Mouse (Mus musculus): ENCODE results near the gene Bcat2. TPM values are rescaled to one million over a fixed set of nuclear protein-coding genes. Genes with fewer than 3 reads are reported as not detected.

Bcat2 gene
- polyA plus RNA-seq, 1 experiment from 2014 or later = 44.0 TPM

DNA sequence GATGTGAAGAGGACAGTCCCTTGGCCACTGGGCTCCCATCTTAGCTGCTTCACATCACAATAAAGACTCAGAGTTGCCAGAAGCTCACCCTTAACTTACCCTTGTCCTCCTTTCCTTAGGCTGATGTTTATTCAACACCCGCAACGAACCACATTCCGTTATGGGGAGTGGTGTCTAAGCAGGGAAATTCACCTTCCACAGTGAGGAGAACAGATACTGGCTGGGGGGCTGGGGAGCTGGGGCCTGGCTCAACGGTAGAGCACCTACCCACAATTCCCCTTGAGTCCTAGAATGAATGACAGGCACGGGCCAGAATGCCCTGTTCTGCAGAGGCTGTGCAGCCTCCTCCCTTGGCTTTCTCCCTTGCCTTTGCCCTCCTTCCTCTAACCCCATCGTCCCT is 11.0 kb upstream of the Bcat2 start:
- Histone ChIP-seq H3K27me3 (ENCODE audit: control insufficient read depth, insufficient read depth, low read depth, low read length) (no peaks in the 10 kb centered on the region), H3K27ac (ENCODE audit: low read length) (no peak overlapping the region), H3K4me1 (ENCODE audit: control insufficient read depth, low read depth, low read length) (peaks cover 20% of the 10 kb centered on the region), H3K9me3 (replicated peaks; ENCODE audit: control insufficient read depth, low read length) (no peaks in the 10 kb centered on the region), H3K4me2 (ENCODE audit: low read depth, low read length) (no peak overlapping the region), H3K9ac (ENCODE audit: low read depth, low read length) (no peak overlapping the region), H3K36me3 (ENCODE audit: control insufficient read depth, insufficient read depth) (no peaks in the 10 kb centered on the region), H3K4me3 (ENCODE audit: low read depth, low read length) (no peak overlapping the region)
- 43% methylated on average over 6 of the region's 6 CpGs for WGBS (ENCODE audit: insufficient replicate concordance)
- no peak for ATAC-seq (ENCODE audit: low read depth)

GRCm38 (mm10) chr7:45560241-45560640 is 9.7 kb upstream of the Bcat2 start:
- Histone ChIP-seq H3K9ac (ENCODE audit: low read depth, low read length) (no peak overlapping the region), H3K36me3 (ENCODE audit: control insufficient read depth, insufficient read depth) (no peaks in the 10 kb centered on the region), H3K4me1 (ENCODE audit: control insufficient read depth, low read depth, low read length) (peaks cover 24% of the 10 kb centered on the region), H3K4me2 (ENCODE audit: low read depth, low read length) (no peak overlapping the region), H3K9me3 (replicated peaks; ENCODE audit: control insufficient read depth, low read length) (no peaks in the 10 kb centered on the region), H3K27ac (ENCODE audit: low read length) (no peak overlapping the region), H3K4me3 (ENCODE audit: low read depth, low read length) (no peak overlapping the region), H3K27me3 (ENCODE audit: control insufficient read depth, insufficient read depth, low read depth, low read length) (no peaks in the 10 kb centered on the region)
- WGBS (ENCODE audit: insufficient replicate concordance) = 51% methylated on average over 7 of the region's 7 CpGs
- ATAC-seq (ENCODE audit: low read depth) = no peak

DNA sequence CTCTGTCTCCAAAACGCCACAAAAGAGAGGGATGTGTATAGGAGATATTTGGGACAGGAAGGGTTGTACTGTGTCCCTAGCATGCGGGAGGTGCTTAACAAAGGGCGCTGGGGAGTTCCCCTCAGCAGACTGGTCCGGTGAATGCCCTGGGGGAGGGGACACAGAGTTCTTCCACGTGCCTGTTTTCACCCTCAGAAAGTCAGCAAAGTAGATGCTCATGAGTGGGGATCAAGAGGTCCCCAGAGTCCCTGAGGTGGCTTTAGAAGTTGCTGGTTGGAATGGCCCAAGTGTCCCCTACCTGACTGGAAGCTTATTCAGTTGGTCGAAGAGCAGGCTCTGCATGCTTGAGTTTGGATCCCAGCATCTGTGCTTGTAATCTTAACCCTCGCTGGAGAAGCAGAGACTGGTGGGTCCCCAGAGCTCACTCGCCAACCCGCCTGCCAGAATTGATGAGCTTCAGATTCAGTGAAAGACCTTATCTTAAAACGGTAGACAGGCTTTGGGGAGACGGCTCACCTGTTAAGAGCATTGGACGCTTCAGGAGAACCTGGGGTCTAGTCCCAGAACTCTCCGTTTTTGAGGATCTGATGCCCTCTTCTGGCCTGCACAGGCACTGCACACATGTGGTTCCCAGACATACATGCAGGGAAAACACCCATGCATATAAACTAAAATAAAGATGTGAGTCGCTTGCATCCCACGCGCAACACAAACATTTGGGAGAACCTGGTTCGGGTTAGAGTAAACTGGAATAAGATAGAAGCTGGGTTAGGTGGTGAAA is 8.9 kb upstream of the Bcat2 start:
- Histone ChIP-seq H3K36me3 (ENCODE audit: control insufficient read depth, insufficient read depth) (no peaks in the 10 kb centered on the region), H3K4me1 (ENCODE audit: control insufficient read depth, low read depth, low read length) (peaks cover 24% of the 10 kb centered on the region), H3K4me2 (ENCODE audit: low read depth, low read length) (peak overlapping the region; percentile 56), H3K9me3 (replicated peaks; ENCODE audit: control insufficient read depth, low read length) (no peaks in the 10 kb centered on the region), H3K9ac (ENCODE audit: low read depth, low read length) (peak overlapping the region; percentile 50), H3K4me3 (ENCODE audit: low read depth, low read length) (peak overlapping the region; percentile 27), H3K27ac (ENCODE audit: low read length) (peak overlapping the region; percentile 26), H3K27me3 (ENCODE audit: control insufficient read depth, insufficient read depth, low read depth, low read length) (no peaks in the 10 kb centered on the region)
- ATAC-seq (ENCODE audit: low read depth) = peak; percentile 64
- WGBS (ENCODE audit: insufficient replicate concordance) = 10% methylated on average over 17 of the region's 17 CpGs

GRCm38 (mm10) chr7:45561624-45562520 is 8.1 kb upstream of the Bcat2 start:
- no peaks in the 10 kb centered on the region for H3K9me3 ChIP-seq (replicated peaks; ENCODE audit: control insufficient read depth, low read length)
- peak overlapping the region; percentile 26 for H3K27ac ChIP-seq (ENCODE audit: low read length)
- H3K27me3 ChIP-seq (ENCODE audit: control insufficient read depth, insufficient read depth, low read depth, low read length) = no peaks in the 10 kb centered on the region
- ATAC-seq (ENCODE audit: low read depth) = peak; percentile 64
- peak overlapping the region; percentile 27 for H3K4me3 ChIP-seq (ENCODE audit: low read depth, low read length)
- peak overlapping the region; percentile 50 for H3K9ac ChIP-seq (ENCODE audit: low read depth, low read length)
- 23% methylated on average over 12 of the region's 12 CpGs for WGBS (ENCODE audit: insufficient replicate concordance)
- H3K4me1 ChIP-seq (ENCODE audit: control insufficient read depth, low read depth, low read length) = peaks cover 24% of the 10 kb centered on the region
- no peaks in the 10 kb centered on the region for H3K36me3 ChIP-seq (ENCODE audit: control insufficient read depth, insufficient read depth)
- peak overlapping the region; percentile 56 for H3K4me2 ChIP-seq (ENCODE audit: low read depth, low read length)

- Histone ChIP-seq H3K36me3 (ENCODE audit: control insufficient read depth, insufficient read depth) (no peaks in the 10 kb centered on the region), H3K4me2 (ENCODE audit: low read depth, low read length) (no peak overlapping the region), H3K9ac (ENCODE audit: low read depth, low read length) (no peak overlapping the region), H3K4me1 (ENCODE audit: control insufficient read depth, low read depth, low read length) (peaks cover 50% of the 10 kb centered on the region), H3K9me3 (replicated peaks; ENCODE audit: control insufficient read depth, low read length) (no peaks in the 10 kb centered on the region), H3K27ac (ENCODE audit: low read length) (no peak overlapping the region), H3K4me3 (ENCODE audit: low read depth, low read length) (no peak overlapping the region), H3K27me3 (ENCODE audit: control insufficient read depth, insufficient read depth, low read depth, low read length) (no peaks in the 10 kb centered on the region)
- WGBS (ENCODE audit: insufficient replicate concordance) = 70% methylated on average over 2 of the region's 2 CpGs
- ATAC-seq (ENCODE audit: low read depth) = no peak
Measured at GRCm38 (mm10) chr7:45564811-45565210, 5.1 kb upstream of the Bcat2 start.

DNA sequence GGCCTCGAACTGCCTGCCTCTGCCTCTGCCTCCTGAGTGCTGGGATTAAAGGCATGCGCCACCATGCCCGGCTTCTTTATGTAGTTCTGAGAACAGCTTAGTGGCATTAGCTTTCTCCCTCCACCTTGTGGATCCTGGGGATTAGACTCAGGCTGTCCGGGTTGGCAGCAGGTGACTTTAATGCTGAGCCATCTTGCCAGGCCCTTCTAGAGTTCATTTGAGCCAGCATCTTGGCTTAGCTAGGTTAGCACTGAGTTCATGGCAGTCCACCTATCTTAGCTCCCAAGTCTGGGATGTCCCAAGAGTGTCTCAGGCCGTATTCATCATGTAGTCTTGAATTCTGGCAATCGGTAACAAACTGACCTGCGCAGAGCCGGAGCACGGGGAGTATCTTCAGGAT is 4.5 kb upstream of the Bcat2 start:
- WGBS (ENCODE audit: insufficient replicate concordance) = 84% methylated on average over 9 of the region's 9 CpGs
- H3K27me3 ChIP-seq (ENCODE audit: control insufficient read depth, insufficient read depth, low read depth, low read length) = no peaks in the 10 kb centered on the region
- H3K27ac ChIP-seq (ENCODE audit: low read length) = no peak overlapping the region
- no peak overlapping the region for H3K4me3 ChIP-seq (ENCODE audit: low read depth, low read length)
- H3K4me2 ChIP-seq (ENCODE audit: low read depth, low read length) = no peak overlapping the region
- no peak overlapping the region for H3K9ac ChIP-seq (ENCODE audit: low read depth, low read length)
- peaks cover 55% of the 10 kb centered on the region for H3K4me1 ChIP-seq (ENCODE audit: control insufficient read depth, low read depth, low read length)
- H3K9me3 ChIP-seq (replicated peaks; ENCODE audit: control insufficient read depth, low read length) = no peaks in the 10 kb centered on the region
- no peak for ATAC-seq (ENCODE audit: low read depth)
- H3K36me3 ChIP-seq (ENCODE audit: control insufficient read depth, insufficient read depth) = no peaks in the 10 kb centered on the region

GRCm38 (mm10) chr7:45567112-45567779 is 2.7 kb upstream of the Bcat2 start:
- H3K27me3 ChIP-seq (ENCODE audit: control insufficient read depth, insufficient read depth, low read depth, low read length) = no peaks in the 10 kb centered on the region
- H3K4me3 ChIP-seq (ENCODE audit: low read depth, low read length) = no peak overlapping the region
- peak overlapping the region; percentile 94 for H3K4me2 ChIP-seq (ENCODE audit: low read depth, low read length)
- 67% methylated on average over 8 of the region's 8 CpGs for WGBS (ENCODE audit: insufficient replicate concordance)
- no peaks in the 10 kb centered on the region for H3K36me3 ChIP-seq (ENCODE audit: control insufficient read depth, insufficient read depth)
- peak overlapping the region; percentile 69; the same call in 1 of the 2 replicates for H3K9ac ChIP-seq (ENCODE audit: low read depth, low read length)
- peaks cover 55% of the 10 kb centered on the region for H3K4me1 ChIP-seq (ENCODE audit: control insufficient read depth, low read depth, low read length)
- H3K27ac ChIP-seq (ENCODE audit: low read length) = peak overlapping the region; percentile 91
- H3K9me3 ChIP-seq (replicated peaks; ENCODE audit: control insufficient read depth, low read length) = no peaks in the 10 kb centered on the region
- no peak for ATAC-seq (ENCODE audit: low read depth)

DNA sequence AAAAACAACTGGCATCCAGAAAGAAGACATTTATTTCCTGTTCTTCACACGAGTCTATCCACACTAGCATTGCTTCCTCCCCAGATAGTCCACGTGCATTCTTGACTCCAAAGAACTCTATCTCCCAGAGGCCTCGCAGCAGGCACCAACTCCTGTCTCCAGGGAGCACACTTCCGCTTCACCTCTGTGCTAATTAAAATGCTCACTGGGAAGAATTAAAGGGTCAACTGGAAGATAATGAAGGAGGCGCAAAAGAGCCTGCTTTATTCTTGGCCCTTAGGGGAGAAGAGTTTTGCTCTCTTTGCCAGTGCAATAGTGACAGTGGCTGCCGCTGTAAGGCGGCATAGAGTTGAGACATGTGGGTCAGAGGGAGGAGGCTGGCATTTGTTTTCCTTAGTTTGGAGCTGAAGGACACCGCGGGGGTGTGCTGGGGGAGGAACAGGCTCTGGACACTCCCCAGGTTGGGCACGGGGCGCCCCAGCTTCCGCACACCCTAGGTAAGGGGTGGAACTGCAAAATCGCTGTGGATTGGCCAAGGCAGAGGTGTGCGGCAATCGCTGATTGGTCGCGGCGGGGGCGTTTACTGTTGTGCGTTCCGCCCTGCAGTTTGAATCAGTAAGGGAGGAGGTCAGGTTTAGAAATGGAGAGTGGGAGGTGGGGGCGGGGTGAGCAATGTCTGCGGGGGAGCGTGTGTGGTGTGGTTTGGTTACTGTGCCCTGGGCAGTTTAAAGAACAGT is 2.0 kb upstream of the Bcat2 start:
- Histone ChIP-seq H3K4me1 (ENCODE audit: control insufficient read depth, low read depth, low read length) (peaks cover 59% of the 10 kb centered on the region), H3K27ac (ENCODE audit: low read length) (peak overlapping the region; percentile 91), H3K27me3 (ENCODE audit: control insufficient read depth, insufficient read depth, low read depth, low read length) (no peaks in the 10 kb centered on the region), H3K36me3 (ENCODE audit: control insufficient read depth, insufficient read depth) (no peaks in the 10 kb centered on the region), H3K9me3 (replicated peaks; ENCODE audit: control insufficient read depth, low read length) (no peaks in the 10 kb centered on the region), H3K4me3 (ENCODE audit: low read depth, low read length) (peak overlapping the region; percentile 63), H3K4me2 (ENCODE audit: low read depth, low read length) (peak overlapping the region; percentile 94), H3K9ac (ENCODE audit: low read depth, low read length) (peak overlapping the region; percentile 69)
- ATAC-seq (ENCODE audit: low read depth) = peak; percentile 96
- WGBS (ENCODE audit: insufficient replicate concordance) = under 1% methylated on average over 24 of the region's 24 CpGs
